Mouse (Mus musculus) skeletal muscle tissue, adult 2 months (tissue): Measurements from ENCODE around the gene Gpr3.
A peak's percentile ranks its signal among the peaks of the same experiment; 100 is the strongest.

ENCODE experiments used
- DNase-seq: peaks from one replicate; pipeline ENCODE4 v3.0.0-alpha.2; 2012; ENCODE audit warnings: low read depth, low spot score

Gpr3 gene

GRCm38 (mm10) chr4:133211751-133212561 is at the start of gene Gpr3, which contains the start of gene Cd164l2:
Gene Gpr3, minus strand, starts transcription at chr4:133212536.
Gene Cd164l2, plus strand, starts transcription at chr4:133212131.
- DNase-seq: no peak

GRCm38 (mm10) chr4:133261641-133262374 is 49.5 kb upstream of the Gpr3 start:
- no peak for DNase-seq

GRCm38 (mm10) chr4:133257798-133258408 is 45.6 kb upstream of the Gpr3 start:
- no peak for DNase-seq

GRCm38 (mm10) chr4:133257230-133257629 is 44.9 kb upstream of the Gpr3 start:
- no peak for DNase-seq

- DNase-seq: no peak
Observed at GRCm38 (mm10) chr4:133256820-133257219, 44.5 kb upstream of the Gpr3 start.

GRCm38 (mm10) chr4:133255392-133255791 is 43.1 kb upstream of the Gpr3 start:
- no peak for DNase-seq

GRCm38 (mm10) chr4:133253412-133253811 is 41.1 kb upstream of the Gpr3 start:
- DNase-seq: no peak

- no peak for DNase-seq
Observed at GRCm38 (mm10) chr4:133252089-133252488, 39.8 kb upstream of the Gpr3 start.

- no peak for DNase-seq
Observed at GRCm38 (mm10) chr4:133251214-133251613, 38.9 kb upstream of the Gpr3 start.

GRCm38 (mm10) chr4:133250609-133251008 is 38.3 kb upstream of the Gpr3 start:
- DNase-seq: peak; percentile 60

GRCm38 (mm10) chr4:133247806-133248449 is 35.6 kb upstream of the Gpr3 start:
- no peak for DNase-seq

- no peak for DNase-seq
Observed at GRCm38 (mm10) chr4:133247072-133247471, 34.7 kb upstream of the Gpr3 start.

GRCm38 (mm10) chr4:133244289-133244688 is 32.0 kb upstream of the Gpr3 start:
- DNase-seq: no peak

- DNase-seq: no peak
Observed at GRCm38 (mm10) chr4:133243538-133243937, 31.2 kb upstream of the Gpr3 start.

GRCm38 (mm10) chr4:133242710-133243109 is 30.4 kb upstream of the Gpr3 start:
- no peak for DNase-seq

GRCm38 (mm10) chr4:133241910-133242309 is 29.6 kb upstream of the Gpr3 start:
- no peak for DNase-seq

GRCm38 (mm10) chr4:133240934-133241908 is 28.9 kb upstream of the Gpr3 start:
- peak; percentile 93 for DNase-seq

- peak; percentile 92 for DNase-seq
Observed at GRCm38 (mm10) chr4:133240490-133240921, 28.2 kb upstream of the Gpr3 start, which contains the start of gene Map3k6. Gene Map3k6, plus strand, starts transcription at chr4:133240818.

GRCm38 (mm10) chr4:133237911-133238310 is 25.6 kb upstream of the Gpr3 start:
- no peak for DNase-seq

GRCm38 (mm10) chr4:133235415-133235814 is 23.1 kb upstream of the Gpr3 start:
- DNase-seq: no peak
